Mouse (Mus musculus) heart, postnatal 0 days (tissue): Measurements from ENCODE around the gene Bmpr1b. TPM values are rescaled to one million over a fixed set of nuclear protein-coding genes. Genes with fewer than 3 reads are reported as not detected.
"Not testable (repeated sequence)": the region's sequence is repeated elsewhere in the genome, so short reads cannot be mapped to it uniquely, and the experiment has no call there.

Experiments
- ATAC-seq: fragments of 200-750 bp; cut with Nextera tagmentation; 2 replicates; pipeline ENCODE4 v1.8.0; 2017; ENCODE audit warnings: low read depth, moderate number of reproducible peaks, moderate library complexity; ENCODE audit not compliant: insufficient read depth
- DNase-seq: peaks from one replicate; pipeline ENCODE4 v3.0.0-alpha.2; 2016; ENCODE audit warnings: low spot score
- H3K27ac ChIP-seq: fragments of 300-500 bp; sonication (generic); 2 replicates; pipeline ENCODE4 v1.5.1; 2014; ENCODE audit warnings: low read depth, mild to moderate bottlenecking
- H3K27me3 ChIP-seq: fragments of 300-500 bp; sonication (generic); 2 replicates; pipeline ENCODE4 v1.6.1; 2014; ENCODE audit warnings: low read length, mixed read lengths; ENCODE audit not compliant: control insufficient read depth, insufficient read depth
- H3K36me3 ChIP-seq: fragments of 300-500 bp; sonication (generic); replicated peaks from 2 replicates; pipeline ENCODE4 v1.6.1; 2014; ENCODE audit warnings: low read length, mixed read lengths; ENCODE audit not compliant: control insufficient read depth, insufficient read depth
- H3K4me1 ChIP-seq: fragments of 300-500 bp; sonication (generic); 2 replicates; pipeline ENCODE4 v1.6.1; 2014; ENCODE audit warnings: antibody characterized with exemption; ENCODE audit not compliant: control insufficient read depth, insufficient read depth
- H3K4me2 ChIP-seq: fragments of 300-500 bp; sonication (generic); 2 replicates; pipeline ENCODE4 v1.6.1; 2014; ENCODE audit warnings: low read depth, mild to moderate bottlenecking, low read length, moderate library complexity
- H3K4me3 ChIP-seq: fragments of 300-500 bp; sonication (generic); 2 replicates; pipeline ENCODE4 v1.5.1; 2014; ENCODE audit warnings: low read depth, low read length
- H3K9ac ChIP-seq: fragments of 300-500 bp; sonication (generic); replicated peaks from 2 replicates; pipeline ENCODE4 v1.6.1; 2014; ENCODE audit warnings: low read depth, low read length, mixed read lengths
- H3K9me3 ChIP-seq: fragments of 300-500 bp; sonication (generic); replicated peaks from 2 replicates; pipeline ENCODE4 v1.6.1; 2016; ENCODE audit warnings: low read length; ENCODE audit not compliant: control insufficient read depth
- CTCF ChIP-seq: IDR thresholded peaks from 2 replicates; pipeline ENCODE4 v1.5.1; 2016; ENCODE audit warnings: antibody characterized with exemption, control low read depth, low read depth
- EP300 ChIP-seq: IDR thresholded peaks from 2 replicates; pipeline ENCODE4 v1.6.1; 2016; ENCODE audit warnings: antibody characterized with exemption, low read depth
- WGBS: fragments of 180-500 bp; shearing (Covaris S2); extraction: QIAGEN DNeasy Blood & Tissue Kit; methylation state at CpG from one replicate; pipeline ENCODE4 v1.1.7; 2014; 5-methylcytosine and 5-hydroxymethylcytosine counted together
- polyA plus RNA-seq: library from polyadenylated mRNA; unstranded; fragments of >200 nt; fragmentation: Nextera tagmentation; extraction: Ambion mirVana; gene quantifications from 2 replicates; pipeline ENCODE4 v1.2.1, GENCODE M21; 2015
- total RNA-seq: library from RNA; depleted of rRNA; stranded (reverse); fragments of >200 nt; gene quantifications from 2 replicates; pipeline ENCODE4 v1.2.3, GENCODE M21; 2014; ENCODE audit warnings: low replicate concordance

The Bmpr1b gene
- total and polyA plus RNA-seq, 2 experiments from 2014 or later, result 0.11 to 0.95 TPM

GRCm38 (mm10) chr3:142206316-142206715 is 37.1 kb upstream of the Bmpr1b start:
- ATAC-seq (no peak), DNase-seq (no peak)
- H3K27ac ChIP-seq, result no peak overlapping the region
- no peaks in the 10 kb centered on the region for H3K27me3 ChIP-seq
- 78% methylated on average over 3 of the region's 3 CpGs for WGBS
- no peak overlapping the region for H3K9ac ChIP-seq
- H3K4me1 ChIP-seq, result no peaks in the 10 kb centered on the region
- no peaks in the 10 kb centered on the region for H3K36me3 ChIP-seq
- no peaks in the 10 kb centered on the region for H3K9me3 ChIP-seq
- TF ChIP-seq EP300 (no peak), CTCF (no peak)
- no peak overlapping the region for H3K4me2 ChIP-seq
- no peak overlapping the region for H3K4me3 ChIP-seq

GRCm38 (mm10) chr3:142196142-142196541 is 26.9 kb upstream of the Bmpr1b start:
- H3K9me3 ChIP-seq, result 0 out of 2 replicates have a peak, but pooled peaks cover 3% of the 10 kb centered on the region
- no peaks in the 10 kb centered on the region for H3K4me1 ChIP-seq
- H3K27me3 ChIP-seq, result no peaks in the 10 kb centered on the region
- WGBS, result 81% methylated on average over 8 of the region's 8 CpGs
- no peak overlapping the region for H3K27ac ChIP-seq
- TF ChIP-seq CTCF, result no peak
- TF ChIP-seq EP300, result no peak
- H3K4me3 ChIP-seq, result no peak overlapping the region
- no peaks in the 10 kb centered on the region for H3K36me3 ChIP-seq
- no peak overlapping the region for H3K9ac ChIP-seq
- ATAC-seq, result no peak
- no peak for DNase-seq
- H3K4me2 ChIP-seq, result no peak overlapping the region

GRCm38 (mm10) chr3:142191627-142192026 is 22.4 kb upstream of the Bmpr1b start:
- not testable (repeated sequence) for H3K4me2 ChIP-seq, H3K4me3 ChIP-seq, H3K27me3 ChIP-seq, ATAC-seq, H3K36me3 ChIP-seq, DNase-seq, H3K9me3 ChIP-seq, H3K4me1 ChIP-seq, H3K9ac ChIP-seq, H3K27ac ChIP-seq

GRCm38 (mm10) chr3:142186551-142186950 is 17.3 kb upstream of the Bmpr1b start:
- ATAC-seq, result no peak
- no peaks in the 10 kb centered on the region for H3K4me1 ChIP-seq

GRCm38 (mm10) chr3:142173996-142174395 is 4.8 kb upstream of the Bmpr1b start:
- Histone ChIP-seq H3K36me3 (no peaks in the 10 kb centered on the region), H3K4me1 (0 out of 2 replicates have a peak, but pooled peaks cover 4% of the 10 kb centered on the region), H3K4me3 (no peak overlapping the region), H3K27ac (no peak overlapping the region), H3K9me3 (no peaks in the 10 kb centered on the region), H3K9ac (no peak overlapping the region), H3K4me2 (no peak overlapping the region), H3K27me3 (peaks cover 43% of the 10 kb centered on the region)
- DNase-seq (no peak), ATAC-seq (no peak)
- TF ChIP-seq EP300 (no peak), CTCF (no peak)
- 83% methylated on average over 4 of the region's 4 CpGs for WGBS

More at GRCm38 (mm10) chr3:142186551-142186950, 17.3 kb upstream of the Bmpr1b start:
- H3K27me3 ChIP-seq, result no peaks in the 10 kb centered on the region
- TF ChIP-seq EP300, result no peak
- TF ChIP-seq CTCF, result no peak
- H3K4me2 ChIP-seq, result no peak overlapping the region
- WGBS, result 77% methylated on average over 3 of the region's 3 CpGs
- H3K4me3 ChIP-seq, result no peak overlapping the region
- H3K9me3 ChIP-seq, result 0 out of 2 replicates have a peak, but pooled peaks cover under 1% of the 10 kb centered on the region
- no peaks in the 10 kb centered on the region for H3K36me3 ChIP-seq
- H3K9ac ChIP-seq, result no peak overlapping the region
- no peak overlapping the region for H3K27ac ChIP-seq
- no peak for DNase-seq

GRCm38 (mm10) chr3:142168251-142168862 is 868 bp downstream of the Bmpr1b start:
- no peak for ATAC-seq
- H3K27ac ChIP-seq, result no peak overlapping the region

More at GRCm38 (mm10) chr3:142168251-142168862, 868 bp downstream of the Bmpr1b start:
- TF ChIP-seq EP300, result no peak
- TF ChIP-seq CTCF, result no peak
- Histone ChIP-seq H3K4me1 (0 out of 2 replicates have a peak, but pooled peaks cover 4% of the 10 kb centered on the region), H3K36me3 (no peaks in the 10 kb centered on the region), H3K27me3 (peaks cover 68% of the 10 kb centered on the region), H3K9me3 (no peaks in the 10 kb centered on the region), H3K4me2 (peak overlapping the region; percentile 87), H3K9ac (no peak overlapping the region), H3K4me3 (peak overlapping the region; percentile 47)
- 18% methylated on average over 9 of the region's 9 CpGs for WGBS
- DNase-seq, result no peak
